ENCODE assay signal across 15 mouse cellular contexts in the genomic region with DNA sequence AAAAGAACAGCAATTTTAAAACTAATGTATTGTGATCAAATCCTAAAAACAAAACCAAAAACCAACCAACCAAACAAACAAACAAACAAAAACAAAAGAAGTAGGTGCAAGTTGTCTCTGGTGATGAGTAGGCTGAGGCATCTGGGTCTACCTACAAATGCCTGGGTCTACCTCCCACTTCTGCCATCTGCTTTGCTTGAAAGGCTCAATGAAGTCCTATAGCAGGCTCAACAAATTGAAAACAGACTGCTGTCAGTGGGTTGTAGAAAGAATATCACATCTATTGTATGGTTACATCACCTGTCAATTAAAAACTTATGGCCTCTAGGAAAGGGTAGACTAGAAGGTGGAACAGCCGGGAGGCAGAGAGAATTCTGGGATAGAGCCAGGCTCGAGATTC.
"Had no signal": no experiment of that assay in that cellular context is flagged by ENCODE, and none has a peak within 500 bp of the region (broad histone marks: within the 10 kb centered on the region; RNA-seq: fewer than 3 reads in every experiment).

No protein-coding gene starts in this region.

- H3K4me3 ChIP-seq: neural tube, embryonic 15.5 days; stomach, embryonic 15.5 days had no signal

- H3K4me1 ChIP-seq: neural tube, embryonic 15.5 days; stomach, embryonic 15.5 days had no signal

- H3K27me3 ChIP-seq: neural tube, embryonic 15.5 days; stomach, embryonic 15.5 days had no signal

- DNase-seq: retina, postnatal 1 day; right cerebral cortex, adult 18-20 months; right cerebral cortex, postnatal 14 days; right cerebral cortex, postnatal 25 days; right cerebral cortex, postnatal 4 days; spleen, adult 18-20 months; thymus, adult 18-20 months; thymus, adult 2 months; thymus, postnatal 14 days; thymus, postnatal 25 days; thymus, postnatal 36 days; thymus, postnatal 4 days had no signal

- H3K9me3 ChIP-seq: neural tube, embryonic 15.5 days; stomach, embryonic 15.5 days had no signal

- H3K36me3 ChIP-seq: neural tube, embryonic 15.5 days; stomach, embryonic 15.5 days had no signal

- H3K27ac ChIP-seq: neural tube, embryonic 15.5 days; stomach, embryonic 15.5 days; stomach, postnatal 0 days had no signal
